Mouse (Mus musculus) heart, embryonic 11.5 days (tissue): ENCODE data around the gene Pcsk5. TPM values are rescaled to one million over a fixed set of nuclear protein-coding genes. Genes with fewer than 3 reads are reported as not detected.
"Not testable (repeated sequence)": the region's sequence is repeated elsewhere in the genome, so short reads cannot be mapped to it uniquely, and the experiment has no call there.

Experiments
- ATAC-seq: fragments of 200-750 bp; cut with Nextera tagmentation; replicated peaks from 2 replicates; pipeline ENCODE4 v1.8.0; 2017; ENCODE audit warnings: moderate library complexity; ENCODE audit not compliant: insufficient number of reproducible peaks, low FRiP score, low TSS enrichment
- H3K27ac ChIP-seq: fragments of 300-500 bp; sonication (generic); 2 replicates; pipeline ENCODE4 v1.5.1; 2014; ENCODE audit warnings: mild to moderate bottlenecking, low read depth, low read length
- H3K27me3 ChIP-seq: fragments of 300-500 bp; sonication (generic); 2 replicates; pipeline ENCODE4 v1.6.1; 2014; ENCODE audit warnings: mild to moderate bottlenecking, low read length, mixed read lengths; ENCODE audit not compliant: control insufficient read depth, insufficient read depth
- H3K36me3 ChIP-seq: fragments of 300-500 bp; sonication (generic); 2 replicates; pipeline ENCODE4 v1.6.1; 2014; ENCODE audit warnings: mild to moderate bottlenecking, low read length, moderate library complexity, mixed read lengths; ENCODE audit not compliant: control insufficient read depth, insufficient read depth
- H3K4me1 ChIP-seq: fragments of 300-500 bp; sonication (generic); 2 replicates; pipeline ENCODE4 v1.6.1; 2014; ENCODE audit warnings: low read length; ENCODE audit not compliant: control insufficient read depth, insufficient read depth
- H3K4me2 ChIP-seq: fragments of 300-500 bp; sonication (generic); 2 replicates; pipeline ENCODE4 v1.6.1; 2014; ENCODE audit warnings: mild to moderate bottlenecking, moderate library complexity
- H3K4me3 ChIP-seq: fragments of 300-500 bp; sonication (generic); 2 replicates; pipeline ENCODE4 v1.5.1; 2014; ENCODE audit warnings: low read depth, low read length
- H3K9ac ChIP-seq: fragments of 300-500 bp; sonication (generic); 2 replicates; pipeline ENCODE4 v1.6.1; 2014; ENCODE audit warnings: mild to moderate bottlenecking, low read depth, low read length, moderate library complexity
- H3K9me3 ChIP-seq: fragments of 300-500 bp; sonication (generic); replicated peaks from 2 replicates; pipeline ENCODE4 v1.6.1; 2016; ENCODE audit warnings: low read length; ENCODE audit not compliant: control insufficient read depth
- WGBS: fragments of 180-500 bp; shearing (Covaris S2); extraction: QIAGEN DNeasy Blood & Tissue Kit; methylation state at CpG from one replicate; pipeline ENCODE4 v1.1.7; 2014; ENCODE audit not compliant: insufficient replicate concordance; 5-methylcytosine and 5-hydroxymethylcytosine counted together
- polyA plus RNA-seq: library from polyadenylated mRNA; unstranded; fragments of >200 nt; fragmentation: Nextera tagmentation; extraction: Ambion mirVana; gene quantifications from 2 replicates; pipeline ENCODE4 v1.2.1, GENCODE M21; 2014

Pcsk5 gene
- polyA plus RNA-seq, 1 experiment from 2014 or later, result 22.4 TPM

GRCm38 (mm10) chr19:17476021-17476420 is 361.4 kb downstream of the Pcsk5 start:
- Histone ChIP-seq H3K9ac (no peak overlapping the region), H3K4me3 (no peak overlapping the region), H3K27me3 (no peaks in the 10 kb centered on the region), H3K9me3 (no peaks in the 10 kb centered on the region), H3K27ac (no peak overlapping the region), H3K4me1 (no peaks in the 10 kb centered on the region), H3K4me2 (no peak overlapping the region), H3K36me3 (no peaks in the 10 kb centered on the region)
- WGBS, result 75% methylated on average over 5 of the region's 5 CpGs
- no peak for ATAC-seq

- H3K27me3 ChIP-seq, H3K4me3 ChIP-seq, H3K4me1 ChIP-seq, ATAC-seq, H3K27ac ChIP-seq, H3K36me3 ChIP-seq, H3K9ac ChIP-seq, H3K4me2 ChIP-seq, H3K9me3 ChIP-seq: not testable (repeated sequence)
- WGBS, result 90% methylated on average over 2 of the region's 2 CpGs
Measured at GRCm38 (mm10) chr19:17473138-17473537, 364.3 kb downstream of the Pcsk5 start.

- H3K9ac ChIP-seq, result no peak overlapping the region
- H3K27ac ChIP-seq, result no peak overlapping the region
- H3K4me1 ChIP-seq, result no peaks in the 10 kb centered on the region
- H3K27me3 ChIP-seq, result no peaks in the 10 kb centered on the region
- 71% methylated on average over 7 of the region's 7 CpGs for WGBS
- no peak overlapping the region for H3K4me2 ChIP-seq
- H3K9me3 ChIP-seq, result no peaks in the 10 kb centered on the region
- H3K4me3 ChIP-seq, result no peak overlapping the region
- ATAC-seq, result no peak
- no peaks in the 10 kb centered on the region for H3K36me3 ChIP-seq
Measured at GRCm38 (mm10) chr19:17471861-17472260, 365.6 kb downstream of the Pcsk5 start.

- H3K4me3 ChIP-seq, result no peak overlapping the region
- no peaks in the 10 kb centered on the region for H3K27me3 ChIP-seq
- WGBS, result 65% methylated on average over 4 of the region's 4 CpGs
- H3K9ac ChIP-seq, result no peak overlapping the region
- no peaks in the 10 kb centered on the region for H3K36me3 ChIP-seq
- no peak overlapping the region for H3K27ac ChIP-seq
- no peak overlapping the region for H3K4me2 ChIP-seq
- H3K9me3 ChIP-seq, result no peaks in the 10 kb centered on the region
- H3K4me1 ChIP-seq, result no peaks in the 10 kb centered on the region
- no peak for ATAC-seq
Measured at GRCm38 (mm10) chr19:17471196-17471595, 366.2 kb downstream of the Pcsk5 start.

- Histone ChIP-seq H3K9me3 (no peaks in the 10 kb centered on the region), H3K36me3 (no peaks in the 10 kb centered on the region), H3K4me1 (no peaks in the 10 kb centered on the region), H3K4me2 (no peak overlapping the region), H3K27ac (no peak overlapping the region), H3K4me3 (no peak overlapping the region), H3K9ac (no peak overlapping the region), H3K27me3 (no peaks in the 10 kb centered on the region)
- 52% methylated on average over 6 of the region's 6 CpGs for WGBS
- ATAC-seq, result no peak
Measured at GRCm38 (mm10) chr19:17467556-17468211, 369.7 kb downstream of the Pcsk5 start.

- Histone ChIP-seq H3K4me2 (no peak overlapping the region), H3K27me3 (no peaks in the 10 kb centered on the region), H3K36me3 (no peaks in the 10 kb centered on the region), H3K9ac (no peak overlapping the region), H3K9me3 (no peaks in the 10 kb centered on the region), H3K27ac (no peak overlapping the region), H3K4me1 (no peaks in the 10 kb centered on the region), H3K4me3 (no peak overlapping the region)
- ATAC-seq, result no peak
- 80% methylated on average over 7 of the region's 7 CpGs for WGBS
Measured at GRCm38 (mm10) chr19:17452001-17452400, 385.4 kb downstream of the Pcsk5 start.

GRCm38 (mm10) chr19:17443581-17443980 is 393.9 kb downstream of the Pcsk5 start:
- no peak overlapping the region for H3K4me3 ChIP-seq
- H3K36me3 ChIP-seq, result no peaks in the 10 kb centered on the region
- no peaks in the 10 kb centered on the region for H3K9me3 ChIP-seq
- no peak for ATAC-seq
- H3K4me2 ChIP-seq, result no peak overlapping the region
- WGBS, result 91% methylated on average over 7 of the region's 7 CpGs
- H3K27me3 ChIP-seq, result no peaks in the 10 kb centered on the region
- no peaks in the 10 kb centered on the region for H3K4me1 ChIP-seq
- no peak overlapping the region for H3K27ac ChIP-seq
- H3K9ac ChIP-seq, result no peak overlapping the region

GRCm38 (mm10) chr19:17439476-17440189 is 397.8 kb downstream of the Pcsk5 start:
- Histone ChIP-seq H3K27ac (no peak overlapping the region), H3K9ac (no peak overlapping the region), H3K36me3 (no peaks in the 10 kb centered on the region), H3K27me3 (no peaks in the 10 kb centered on the region), H3K4me1 (no peaks in the 10 kb centered on the region), H3K9me3 (no peaks in the 10 kb centered on the region), H3K4me2 (no peak overlapping the region), H3K4me3 (no peak overlapping the region)
- ATAC-seq, result no peak
- WGBS, result 75% methylated on average over 4 of the region's 4 CpGs

- H3K27ac ChIP-seq, result no peak overlapping the region
- H3K4me2 ChIP-seq, result no peak overlapping the region
- 90% methylated on average over 1 of the region's 1 CpGs for WGBS
- no peaks in the 10 kb centered on the region for H3K27me3 ChIP-seq
- H3K4me1 ChIP-seq, result no peaks in the 10 kb centered on the region
- H3K4me3 ChIP-seq, result no peak overlapping the region
- no peaks in the 10 kb centered on the region for H3K36me3 ChIP-seq
- ATAC-seq, result no peak
- no peaks in the 10 kb centered on the region for H3K9me3 ChIP-seq
- no peak overlapping the region for H3K9ac ChIP-seq
Measured at GRCm38 (mm10) chr19:17436651-17437050, 400.8 kb downstream of the Pcsk5 start.
